Mouse (Mus musculus) ES-Bruce4 (cell line): ENCODE results near the gene H2-DMa. TPM values are rescaled to one million over a fixed set of nuclear protein-coding genes. Genes with fewer than 3 reads are reported as not detected.

Source experiments
- H3K27ac ChIP-seq: 2 replicates; pipeline ENCODE4 v1.5.1; 2012; ENCODE audit warnings: low read length, inconsistent platforms; ENCODE audit not compliant: insufficient read depth
- H3K27me3 ChIP-seq: 2 replicates; pipeline ENCODE4 v1.6.1; 2012; ENCODE audit warnings: mild to moderate bottlenecking, low read length, inconsistent platforms; ENCODE audit not compliant: control insufficient read depth, poor library complexity, insufficient read depth, severe bottlenecking
- H3K36me3 ChIP-seq: 2 replicates; pipeline ENCODE4 v1.6.1; 2012; ENCODE audit warnings: inconsistent platforms, mild to moderate bottlenecking, low read length, moderate library complexity; ENCODE audit not compliant: control insufficient read depth, poor library complexity, insufficient read depth, severe bottlenecking
- H3K4me1 ChIP-seq: one replicate; pipeline ENCODE4 v1.8.1; 2011; ENCODE audit warnings: low read length; ENCODE audit not compliant: control insufficient read depth, insufficient read depth
- H3K4me3 ChIP-seq: 2 replicates; pipeline ENCODE4 v1.5.1; 2011; ENCODE audit warnings: low read depth, mild to moderate bottlenecking, low read length
- H3K9ac ChIP-seq: 2 replicates; pipeline ENCODE4 v1.6.1; 2012; ENCODE audit warnings: low read depth, mild to moderate bottlenecking, inconsistent platforms; ENCODE audit not compliant: poor library complexity, severe bottlenecking
- H3K9me3 ChIP-seq: replicated peaks from 2 replicates; pipeline ENCODE4 v1.6.1; 2012; ENCODE audit warnings: mild to moderate bottlenecking, low read length, inconsistent platforms; ENCODE audit not compliant: control insufficient read depth, poor library complexity, insufficient read depth, severe bottlenecking
- CTCF ChIP-seq: IDR thresholded peaks from one replicate; pipeline ENCODE4 v1.8.1; 2011; ENCODE audit warnings: low read depth, low read length
- EP300 ChIP-seq: IDR thresholded peaks from 2 replicates; pipeline ENCODE4 v1.6.1; 2011; ENCODE audit warnings: low read depth, low read length; ENCODE audit not compliant: insufficient read depth
- POLR2A ChIP-seq: IDR thresholded peaks from one replicate; pipeline ENCODE4 v1.8.1; 2011; ENCODE audit warnings: low read length; ENCODE audit not compliant: insufficient read depth
- polyA plus RNA-seq: library from polyadenylated mRNA; stranded (reverse); fragments of >200 nt; gene quantifications from 2 replicates; pipeline ENCODE4 v1.2.4, GENCODE M21; 2011; ENCODE audit warnings: low read depth; ENCODE audit not compliant: missing spikeins, insufficient read depth, insufficient read length

H2-DMa gene
- polyA plus RNA-seq, 1 experiment = 5.9 TPM

- peak within 1 kb of the TSS; percentile 65 for H3K9ac ChIP-seq
- TF ChIP-seq POLR2A (no peak), CTCF (no peak), EP300 (no peak)
- H3K36me3 ChIP-seq = no peaks in the 10 kb centered on the region
- peak within 1 kb of the TSS; percentile 79 for H3K4me3 ChIP-seq
- no peaks in the 10 kb centered on the region for H3K4me1 ChIP-seq
- no peaks in the 10 kb centered on the region for H3K9me3 ChIP-seq
- no peak within 1 kb of the TSS for H3K27ac ChIP-seq
- no peaks in the 10 kb centered on the region for H3K27me3 ChIP-seq
Observed at GRCm38 (mm10) chr17:34187261-34187916, 68.0 kb downstream of the H2-DMa start, which contains the start of the genes Tap1 and Psmb9. TSS of gene Tap1 (plus strand) at chr17:34187553. TSS of gene Psmb9 (minus strand) at chr17:34187764.

GRCm38 (mm10) chr17:34188010-34188409, 68.7 kb downstream of the H2-DMa start:
- Histone ChIP-seq H3K36me3 (no peaks in the 10 kb centered on the region), H3K9ac (peak overlapping the region; percentile 65), H3K4me1 (no peaks in the 10 kb centered on the region), H3K4me3 (peak overlapping the region; percentile 79), H3K27me3 (no peaks in the 10 kb centered on the region), H3K9me3 (no peaks in the 10 kb centered on the region), H3K27ac (no peak overlapping the region)
- TF ChIP-seq EP300 (no peak), POLR2A (no peak), CTCF (no peak)

Other genes with a start within 250 kb of the H2-DMa start
- gene Gm7029, start 245.7 kb upstream of the H2-DMa start, polyA plus RNA-seq = not detected in 2 replicates
- 155 and 186 TPM in 2 replicates for gene Kifc1, start 228.9 kb upstream of the H2-DMa start, polyA plus RNA-seq
- gene Platr17, start 214.4 kb upstream of the H2-DMa start, polyA plus RNA-seq = 16.7 and 19.1 TPM in 2 replicates
- gene Daxx, start 210.1 kb upstream of the H2-DMa start, polyA plus RNA-seq = 40.2 and 42.3 TPM in 2 replicates
- gene Tapbp, start 203.6 kb upstream of the H2-DMa start, polyA plus RNA-seq = 81.0 and 97.3 TPM in 2 replicates
- 14.8 and 20.7 TPM in 2 replicates for gene Zbtb22, start 203.6 kb upstream of the H2-DMa start, polyA plus RNA-seq
- gene Rgl2, start 190.0 kb upstream of the H2-DMa start, polyA plus RNA-seq = 34.7 and 37.5 TPM in 2 replicates
- gene Pfdn6, start 179.2 kb upstream of the H2-DMa start, polyA plus RNA-seq = 146 and 152 TPM in 2 replicates
- 25.3 and 30.2 TPM in 2 replicates for gene Wdr46, start 178.9 kb upstream of the H2-DMa start, polyA plus RNA-seq
- 3.6 and 4.2 TPM in 2 replicates for gene B3galt4, start 168.1 kb upstream of the H2-DMa start, polyA plus RNA-seq
- 18.3 and 19.0 TPM in 2 replicates for gene Vps52, start 163.7 kb upstream of the H2-DMa start, polyA plus RNA-seq
- 2,174 TPM in 2 replicates for gene Rps18, start 163.5 kb upstream of the H2-DMa start, polyA plus RNA-seq
- gene H2-K1, start 119.2 kb upstream of the H2-DMa start, polyA plus RNA-seq = 98.4 and 103 TPM in 2 replicates
- 8.1 and 11.4 TPM in 2 replicates for gene Ring1, start 94.9 kb upstream of the H2-DMa start, polyA plus RNA-seq
- gene H2-Ke6, start 91.5 kb upstream of the H2-DMa start, polyA plus RNA-seq = 19.0 and 26.1 TPM in 2 replicates
- gene Slc39a7, start 87.9 kb upstream of the H2-DMa start, polyA plus RNA-seq = 57.2 and 68.8 TPM in 2 replicates
- gene Rxrb, start 87.7 kb upstream of the H2-DMa start, polyA plus RNA-seq = 37.7 and 38.2 TPM in 2 replicates
- gene Col11a2, start 80.1 kb upstream of the H2-DMa start, polyA plus RNA-seq = 0.82 and 0.85 TPM in 2 replicates
- 1.4 TPM in 1 of 2 replicates, not detected in the other for gene H2-Oa, start 27.2 kb upstream of the H2-DMa start, polyA plus RNA-seq
- gene Brd2, start 3.1 kb downstream of the H2-DMa start, polyA plus RNA-seq = 190 and 199 TPM in 2 replicates
- not detected in 2 replicates for gene H2-DMb2, start 23.8 kb downstream of the H2-DMa start, polyA plus RNA-seq
- gene H2-DMb1, start 33.5 kb downstream of the H2-DMa start, polyA plus RNA-seq = 0.65 and 1.1 TPM in 2 replicates
- gene Tap1, start 68.0 kb downstream of the H2-DMa start, polyA plus RNA-seq = 21.6 and 24.6 TPM in 2 replicates
- 8.7 and 10.2 TPM in 2 replicates for gene Psmb9, start 68.2 kb downstream of the H2-DMa start, polyA plus RNA-seq
- 20.5 and 27.6 TPM in 2 replicates for gene Psmb8, start 78.2 kb downstream of the H2-DMa start, polyA plus RNA-seq
- 18.8 and 22.7 TPM in 2 replicates for gene Tap2, start 84.0 kb downstream of the H2-DMa start, polyA plus RNA-seq
- not detected in 2 replicates for gene H2-Ob, start 119.4 kb downstream of the H2-DMa start, polyA plus RNA-seq
- 2.3 and 2.4 TPM in 2 replicates for gene H2-Ab1, start 138.1 kb downstream of the H2-DMa start, polyA plus RNA-seq
- gene H2-Aa, start 168.3 kb downstream of the H2-DMa start, polyA plus RNA-seq = not detected in 2 replicates
- 2.8 and 4.6 TPM in 2 replicates for gene H2-Eb1, start 186.3 kb downstream of the H2-DMa start, polyA plus RNA-seq
- not detected in 2 replicates for gene H2-Eb2, start 206.1 kb downstream of the H2-DMa start, polyA plus RNA-seq
- not detected in 2 replicates for gene Btnl2, start 235.3 kb downstream of the H2-DMa start, polyA plus RNA-seq